Mouse (Mus musculus): ENCODE data around the gene Mcu.

Mcu gene

GRCm38 (mm10) chr10:59616522-59616921 is at the start of gene Mcu:
Gene Mcu, minus strand, starts transcription at chr10:59616692.
- DNase-seq = peak; percentile 97 to 99

DNA sequence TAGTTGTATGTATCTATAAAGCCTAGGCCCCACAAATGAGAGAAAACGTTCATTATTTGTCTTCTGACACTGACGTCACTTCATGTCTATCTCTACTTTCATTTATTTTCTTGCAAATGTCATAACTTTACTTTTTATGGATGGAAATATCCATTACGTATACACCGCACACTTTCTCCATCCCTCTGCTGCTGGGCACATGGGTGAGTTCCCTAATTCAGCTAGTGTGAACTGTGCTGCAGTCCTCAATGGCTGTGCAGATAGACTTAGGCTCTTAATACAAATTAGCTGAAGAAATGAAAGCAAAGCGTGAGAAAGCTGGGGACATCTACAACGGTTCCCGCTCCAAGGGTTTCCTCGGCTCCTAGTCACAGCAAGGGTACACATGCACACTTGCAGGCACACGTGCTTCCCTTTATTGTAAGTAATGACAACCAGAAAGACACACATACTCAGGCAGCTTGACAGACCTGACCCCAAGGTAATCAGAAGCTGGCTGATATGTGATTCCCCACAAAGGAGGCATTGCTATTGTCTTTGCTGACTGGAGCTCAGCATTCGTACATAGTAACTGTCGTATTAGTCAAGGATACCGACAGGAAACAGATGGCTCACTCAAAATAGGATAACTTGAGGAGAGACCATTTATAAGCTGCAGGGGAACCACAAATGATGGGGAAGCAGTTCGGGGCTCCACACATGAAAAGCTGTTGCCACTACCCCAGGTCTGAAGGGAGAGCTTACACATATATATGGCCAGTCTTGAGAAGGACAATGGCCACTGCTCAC is 49.2 kb upstream of the Mcu start:
- DNase-seq = peak in 1 of 2 experiments; percentile 23

DNA sequence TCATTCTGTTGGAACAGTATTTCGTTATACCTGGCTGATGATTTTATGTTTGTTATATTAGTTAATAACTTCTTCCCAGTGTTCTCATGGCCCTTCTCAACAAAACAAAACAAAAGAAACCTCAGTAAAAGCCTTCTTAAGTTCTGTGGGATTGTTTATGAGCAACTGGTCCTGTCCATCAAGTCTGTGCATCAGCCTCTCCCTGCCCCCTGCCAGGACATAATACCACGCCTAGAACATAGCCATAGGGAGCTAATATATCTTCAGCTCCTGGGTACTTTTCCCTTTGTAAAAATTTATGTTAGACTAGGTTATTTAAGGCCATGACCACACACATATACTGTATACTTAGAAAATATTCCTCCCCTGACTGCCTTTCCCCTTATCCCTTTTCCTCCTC is 48.3 kb upstream of the Mcu start:
- DNase-seq = no peak

DNA sequence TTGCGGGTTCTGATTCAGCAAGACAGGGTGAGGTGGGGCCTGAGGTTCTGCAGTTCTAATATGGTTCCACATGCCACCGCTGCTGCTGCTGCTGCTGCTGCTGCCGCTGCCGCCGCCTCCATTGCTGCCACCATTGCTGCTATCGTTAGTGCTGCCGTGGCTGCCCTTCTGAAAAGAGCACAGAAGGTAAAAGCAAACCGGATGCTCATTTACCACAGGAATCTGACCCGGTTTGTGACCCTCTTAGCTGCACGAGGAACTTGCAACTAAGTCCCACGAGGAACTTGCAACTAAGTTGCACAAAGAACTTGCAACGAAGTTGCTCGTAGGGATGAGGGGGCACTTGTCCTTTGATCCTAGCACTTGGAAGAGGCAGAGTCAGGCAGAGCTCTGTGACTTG is 40.3 kb upstream of the Mcu start:
- DNase-seq = no peak

DNA sequence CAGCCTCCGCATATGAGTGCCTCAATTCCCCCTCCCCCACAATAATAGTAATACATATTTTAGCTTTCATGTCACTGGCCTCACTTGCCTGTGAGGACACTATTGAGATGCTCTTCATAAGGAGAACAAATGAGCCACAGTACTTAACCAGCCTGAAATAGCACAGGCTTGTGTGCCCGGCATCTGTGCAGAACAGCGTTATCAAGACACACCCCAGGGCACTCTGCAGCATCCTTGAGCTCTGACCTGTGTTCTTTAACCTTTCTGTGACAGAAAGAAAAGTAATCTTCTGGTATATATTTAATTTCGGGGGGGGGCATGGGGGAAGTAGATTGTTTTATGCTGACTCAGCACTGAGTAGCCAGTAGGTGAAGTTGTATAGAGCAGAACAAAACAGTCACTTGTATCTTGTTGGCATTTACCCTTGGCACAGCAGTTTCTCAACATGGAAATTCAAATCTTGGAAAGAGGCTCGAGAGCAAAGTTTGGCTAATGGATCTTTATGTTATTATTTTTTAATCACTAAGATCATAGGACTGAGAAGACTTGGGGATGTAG is 30.4 kb upstream of the Mcu start:
- no peak for DNase-seq

DNA sequence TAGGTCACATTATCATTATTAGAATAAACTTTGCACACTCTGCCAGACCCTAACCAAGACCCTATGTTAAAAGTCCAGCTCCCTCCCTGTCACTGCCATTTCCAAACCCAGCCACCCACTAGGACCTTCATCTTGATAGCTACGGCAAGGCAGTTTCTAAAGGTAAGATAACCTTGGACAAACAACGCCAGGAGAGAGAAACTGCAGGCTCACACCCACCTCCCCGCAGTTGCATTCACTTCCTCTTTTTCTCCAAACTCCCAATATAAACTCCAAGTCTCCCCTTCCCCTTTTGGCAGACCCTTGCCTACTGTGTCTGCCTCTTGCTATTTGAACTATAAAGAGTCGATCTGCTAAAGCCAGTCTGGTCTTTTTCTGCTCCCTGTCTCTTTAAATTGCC is 28.7 kb upstream of the Mcu start:
- no peak for DNase-seq

- DNase-seq = no peak
Observed at GRCm38 (mm10) chr10:59644710-59645109, 28.2 kb upstream of the Mcu start.

DNA sequence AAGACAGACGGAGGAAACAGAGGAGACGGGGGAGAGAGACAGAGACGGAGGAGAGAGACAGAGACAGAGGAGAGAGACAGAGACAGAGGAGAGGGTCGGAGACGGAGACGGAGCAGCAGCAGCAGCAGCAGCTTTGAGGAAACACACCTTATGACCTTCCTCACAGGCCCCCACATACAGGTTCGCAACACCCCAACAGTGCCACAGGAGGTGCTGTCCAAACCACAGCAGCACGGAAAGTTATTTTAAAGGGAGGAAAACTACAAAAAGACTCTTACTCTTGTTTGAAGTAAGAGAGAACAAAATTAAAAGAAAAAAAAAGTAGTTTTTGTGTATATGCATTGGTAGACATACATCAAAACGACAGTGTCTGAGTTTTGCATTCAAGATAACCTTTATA is 27.2 kb upstream of the Mcu start:
- DNase-seq = no peak

- DNase-seq = peak; percentile 53 to 60
Observed at GRCm38 (mm10) chr10:59642659-59643377, 26.3 kb upstream of the Mcu start.

- DNase-seq = no peak
Observed at GRCm38 (mm10) chr10:59638576-59638975, 22.1 kb upstream of the Mcu start.

DNA sequence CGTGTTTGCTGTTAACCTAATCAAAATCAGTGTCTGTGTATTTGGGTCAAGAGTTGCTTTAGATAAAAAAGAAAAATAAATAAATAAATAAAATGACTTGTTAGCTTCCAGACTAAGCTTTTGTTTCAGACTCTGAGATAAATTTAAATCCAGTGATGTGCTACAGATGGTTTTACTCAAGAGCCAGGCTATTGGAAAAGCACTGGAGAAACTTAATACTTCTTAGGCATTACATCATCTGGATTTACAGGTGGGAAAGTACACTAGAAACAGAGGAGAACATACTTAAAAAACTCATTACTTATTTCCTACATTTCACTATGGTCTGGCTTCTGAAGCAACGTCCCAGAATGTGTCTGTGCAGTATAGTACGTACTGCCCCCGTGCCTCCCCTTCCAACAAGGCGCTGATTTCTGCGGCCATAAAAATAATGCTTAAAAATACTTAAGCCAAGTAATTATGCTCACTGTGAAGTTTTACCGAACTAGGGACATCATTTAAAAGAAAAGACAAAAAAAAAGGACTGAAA is 21.2 kb upstream of the Mcu start:
- no peak for DNase-seq

GRCm38 (mm10) chr10:59636751-59637533 is 20.4 kb upstream of the Mcu start:
- no peak for DNase-seq

- no peak for DNase-seq
Observed at GRCm38 (mm10) chr10:59636048-59636447, 19.6 kb upstream of the Mcu start.

DNA sequence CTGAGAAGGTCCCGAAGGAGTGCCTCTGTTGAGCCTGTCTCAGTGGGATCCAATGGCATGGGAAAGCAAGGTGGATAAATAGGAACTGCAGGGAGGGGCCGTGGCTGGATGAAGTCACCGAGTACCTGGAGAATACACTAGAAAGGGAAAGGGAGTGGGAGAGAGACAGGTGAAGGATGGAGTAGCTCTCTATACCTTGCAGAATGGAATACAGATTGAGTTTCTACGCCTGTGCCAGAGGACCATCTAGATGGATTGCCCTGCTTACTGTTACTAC is 13.0 kb upstream of the Mcu start:
- no peak for DNase-seq

- no peak for DNase-seq
Observed at GRCm38 (mm10) chr10:59628641-59629505, 12.4 kb upstream of the Mcu start.

DNA sequence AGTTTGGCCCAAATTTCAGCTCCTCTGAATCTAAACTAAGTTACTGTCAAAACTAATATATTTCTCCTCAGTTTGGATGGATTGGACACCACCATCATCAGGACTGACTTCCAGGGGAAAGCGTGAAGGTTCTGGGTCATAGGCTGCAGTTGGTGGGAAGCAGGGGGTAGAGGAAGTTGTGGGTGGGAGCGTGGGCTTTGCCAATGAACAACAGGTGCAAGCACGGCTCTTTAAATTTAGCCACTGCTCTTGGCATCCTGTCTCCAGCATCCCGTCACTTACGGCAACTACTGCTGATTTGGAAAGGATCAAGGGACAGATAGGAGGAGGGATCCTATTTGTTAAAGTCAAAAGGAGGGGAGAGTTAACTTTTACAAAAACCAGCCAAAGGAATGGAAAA is 7.0 kb upstream of the Mcu start:
- DNase-seq = peak; percentile 50 to 78

DNA sequence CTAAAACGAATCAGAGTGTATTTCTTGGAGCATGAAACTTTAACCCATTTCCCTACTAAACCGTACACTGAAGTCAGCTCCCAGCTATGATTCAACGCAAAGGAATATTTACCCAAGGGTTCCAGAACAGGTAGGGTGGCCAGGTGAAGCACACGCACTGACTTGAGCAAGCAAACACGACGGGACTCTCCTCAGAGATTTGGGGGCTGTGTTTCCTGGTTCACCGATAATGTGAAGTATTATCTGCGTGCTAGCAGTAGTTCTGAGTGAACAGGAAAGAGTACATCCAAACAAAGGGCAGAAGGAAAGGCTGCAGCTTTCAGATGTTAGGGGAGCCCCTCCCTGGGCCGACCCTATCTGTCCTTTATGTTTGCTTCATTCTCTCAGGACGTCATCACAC is 4.9 kb upstream of the Mcu start:
- no peak for DNase-seq

- no peak for DNase-seq
Observed at GRCm38 (mm10) chr10:59617776-59618175, 1.3 kb upstream of the Mcu start.

- DNase-seq = peak; percentile 75 to 78
Observed at GRCm38 (mm10) chr10:59615981-59616520, 441 bp downstream of the Mcu start, which contains the start of gene Gm10322. Gene Gm10322, plus strand, starts transcription at chr10:59616063.

DNA sequence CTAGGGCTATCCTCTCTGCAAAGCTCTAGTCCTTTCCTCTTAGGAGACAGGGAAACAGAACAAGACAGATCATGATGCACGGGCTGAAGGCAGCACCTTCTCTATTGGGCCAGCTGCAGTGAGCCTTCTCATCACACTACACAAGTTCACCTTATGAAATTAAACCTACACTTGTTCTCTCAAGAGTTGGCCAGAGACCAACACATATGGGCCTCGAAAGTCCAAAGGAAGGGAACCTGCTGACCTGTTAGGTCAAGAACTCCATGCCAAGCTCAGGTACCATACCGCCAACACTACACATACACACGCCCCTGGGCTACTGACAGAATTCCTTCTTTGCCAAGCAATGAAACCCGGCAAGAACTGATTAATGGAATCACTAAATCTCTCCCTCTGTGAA is 1.1 kb downstream of the Mcu start:
- DNase-seq = peak in 1 of 2 experiments; percentile 49

- peak; percentile 43 to 70 for DNase-seq
Observed at GRCm38 (mm10) chr10:59614141-59614540, 2.4 kb downstream of the Mcu start.

GRCm38 (mm10) chr10:59613276-59613675 is 3.2 kb downstream of the Mcu start:
- peak in 1 of 2 experiments; percentile 39 for DNase-seq
